In genomic region chr11:62457891-62458270, GRCm38 (mm10) we compare ENCODE assay signal across 8 mouse cellular contexts. TPM values are rescaled to one million over a fixed set of nuclear protein-coding genes. Genes with fewer than 3 reads are reported as not detected.
DNase-seq lines count a peak whose midpoint lies in the region; ATAC-seq and TF ChIP-seq lines count a peak whose summit lies in the region.

No protein-coding gene starts in this region.

- H3K4me3 ChIP-seq in heart, embryonic 14.5 days (ENCODE audit: control insufficient read depth in 1 of 2, insufficient read depth in 1 of 2, low read depth in 1 of 2, low read length in 2 of 2): peak overlapping the region; percentile 96 to 98
- peak overlapping the region; percentile 89 to 90 for H3K4me3 ChIP-seq in MEL (ENCODE audit: control insufficient read depth in 1 of 2, insufficient read depth in 1 of 2, low read depth in 2 of 2, low read length in 2 of 2)
- peak overlapping the region; percentile 83 for H3K4me3 ChIP-seq in forebrain, embryonic 15.5 days
- peak overlapping the region; percentile 93 for H3K4me3 ChIP-seq in liver, embryonic 13.5 days (replicated peaks)

- peaks cover 0 to 14% of the 10 kb centered on the region in 2 experiments; a peak in 2 of 4 replicates for H3K4me1 ChIP-seq in heart, embryonic 14.5 days (ENCODE audit: control insufficient read depth in 2 of 2, insufficient read depth in 2 of 2, low read length in 2 of 2)
- H3K4me1 ChIP-seq in MEL (ENCODE audit: control insufficient read depth in 1 of 2, insufficient read depth in 2 of 2, low read length in 2 of 2): peaks cover 15 to 16% of the 10 kb centered on the region in 2 experiments
- peaks cover 23% of the 10 kb centered on the region for H3K4me1 ChIP-seq in forebrain, embryonic 15.5 days
- H3K4me1 ChIP-seq in liver, embryonic 13.5 days (replicated peaks): peaks cover 36% of the 10 kb centered on the region

- H3K36me3 ChIP-seq in heart, embryonic 14.5 days (ENCODE audit: control insufficient read depth, insufficient read depth, low read length): no peaks in the 10 kb centered on the region
- H3K36me3 ChIP-seq in MEL (ENCODE audit: control insufficient read depth in 1 of 2, insufficient read depth in 2 of 2, low read length in 2 of 2): peaks cover 3 to 27% of the 10 kb centered on the region in 2 experiments
- H3K36me3 ChIP-seq in forebrain, embryonic 15.5 days: no peaks in the 10 kb centered on the region
- H3K36me3 ChIP-seq in liver, embryonic 13.5 days: peaks cover 7% of the 10 kb centered on the region; the same call in 1 of the 2 replicates

- H3K27me3 ChIP-seq in heart, embryonic 14.5 days (ENCODE audit: control insufficient read depth, insufficient read depth, low read length): no peaks in the 10 kb centered on the region
- no peaks in the 10 kb centered on the region for H3K27me3 ChIP-seq in MEL (ENCODE audit: control insufficient read depth in 1 of 2, insufficient read depth in 2 of 2, low read length in 2 of 2)
- no peaks in the 10 kb centered on the region for H3K27me3 ChIP-seq in forebrain, embryonic 15.5 days
- no peaks in the 10 kb centered on the region for H3K27me3 ChIP-seq in liver, embryonic 13.5 days

- H3K9ac ChIP-seq in heart, embryonic 14.5 days (ENCODE audit: low read length): peak overlapping the region; percentile 99
- H3K9ac ChIP-seq in MEL (ENCODE audit: control insufficient read depth, low read depth, low read length, poor library complexity, severe bottlenecking): peak overlapping the region; percentile 98
- H3K9ac ChIP-seq in forebrain, embryonic 15.5 days (replicated peaks): peak overlapping the region; percentile 97
- peak overlapping the region; percentile 99 for H3K9ac ChIP-seq in liver, embryonic 13.5 days

- peaks cover 55% of the 10 kb centered on the region for H3K79me2 ChIP-seq in MEL (ENCODE audit: control insufficient read depth, insufficient read depth, low read length, poor library complexity)

- WGBS in heart, embryonic 14.5 days: under 1% methylated on average over 18 of the region's 18 CpGs
- WGBS in forebrain, embryonic 15.5 days: 0% methylated on average over 18 of the region's 18 CpGs
- under 1% methylated on average over 18 of the region's 18 CpGs for WGBS in liver, embryonic 13.5 days (ENCODE audit: insufficient replicate concordance)

- TF ChIP-seq RAD21 in MEL (IDR thresholded peaks at IDR 0.05; ENCODE audit: low read depth, low read length): no peak

- H3K9me3 ChIP-seq in heart, embryonic 14.5 days (ENCODE audit: control insufficient read depth, low read length): no peaks in the 10 kb centered on the region
- no peaks in the 10 kb centered on the region for H3K9me3 ChIP-seq in MEL (replicated peaks; ENCODE audit: insufficient read depth, low read length)
- H3K9me3 ChIP-seq in forebrain, embryonic 15.5 days: no peaks in the 10 kb centered on the region
- H3K9me3 ChIP-seq in liver, embryonic 13.5 days (replicated peaks): no peaks in the 10 kb centered on the region

- intact Hi-C loops in heart, postnatal 36 days (cut with DNase I): loop anchor here (1.0 to 5.0 kb wide), 3 partner anchors 39 to 92 kb away; partner anchors contain the start of gene Cenpv
- intact Hi-C loops in left cerebral cortex, postnatal 36 days (cut with DNase I): loop anchor here (2.0 to 5.0 kb wide), 2 partner anchors 79 to 93 kb away; partner anchors contain the start of genes Cenpv and Ubb

- TF ChIP-seq EP300 in MEL (IDR thresholded peaks at IDR 0.05; ENCODE audit: low read depth in 1 of 2, low read length in 2 of 2): peak in 1 of 2 experiments; percentile 33; a peak in 1 of 4 replicates

- no peak for TF ChIP-seq CTCF in MEL (IDR thresholded peaks at IDR 0.05 in 2 of 3, conservative IDR thresholded peaks at IDR 0.05 in 1 of 3; ENCODE audit: control insufficient read depth in 1 of 3, insufficient read depth in 1 of 3, low read depth in 2 of 3, low read length in 3 of 3, poor library complexity in 1 of 3, severe bottlenecking in 1 of 3)

- H3K4me2 ChIP-seq in heart, embryonic 14.5 days (ENCODE audit: low read length): peak overlapping the region; percentile 93
- peak overlapping the region; percentile 89 for H3K4me2 ChIP-seq in forebrain, embryonic 15.5 days (replicated peaks)
- H3K4me2 ChIP-seq in liver, embryonic 13.5 days: peak overlapping the region; percentile 95

- no peak for ATAC-seq in heart, embryonic 14.5 days (ENCODE audit: insufficient number of reproducible peaks, insufficient read depth, low FRiP score, low read depth)
- ATAC-seq in forebrain, embryonic 15.5 days (replicated peaks): peak; percentile 2; the same call in 1 of the 2 replicates
- no peak for ATAC-seq in liver, embryonic 13.5 days (ENCODE audit: low read depth)

- peak overlapping the region; percentile 98 to 100 for H3K27ac ChIP-seq in heart, embryonic 14.5 days (replicated peaks in 1 of 2; ENCODE audit: control insufficient read depth in 1 of 2, insufficient read depth in 1 of 2, low read depth in 2 of 2, low read length in 2 of 2)
- peak overlapping the region; percentile 97 for H3K27ac ChIP-seq in MEL (ENCODE audit: control insufficient read depth, low read depth, low read length)
- peak overlapping the region; percentile 98 for H3K27ac ChIP-seq in forebrain, embryonic 15.5 days (replicated peaks)
- H3K27ac ChIP-seq in liver, embryonic 13.5 days: peak overlapping the region; percentile 96

- no peak for TF ChIP-seq POLR2A in MEL (IDR thresholded peaks at IDR 0.05; ENCODE audit: control insufficient read depth in 1 of 2, insufficient read depth in 1 of 2, low read depth in 1 of 2, low read length in 2 of 2, poor library complexity in 1 of 2)

- no peak for DNase-seq in heart, postnatal 36 days
- no peak for DNase-seq in MEL (ENCODE audit: low read depth, low spot score)
- no peak for DNase-seq in liver, embryonic 13.5 days
- DNase-seq in left cerebral cortex, postnatal 36 days (ENCODE audit: low spot score in 2 of 2): no peak
- DNase-seq in right cerebral cortex, postnatal 4 days: no peak
- DNase-seq in cerebellum, adult 18-20 months: no peak

TF ChIP-seq in MEL, 35 proteins besides CTCF, POLR2A, EP300 and RAD21 (continues in another document):
- peak; percentile 26; the same call in 1 of the 2 replicates for TF ChIP-seq UBTF (IDR thresholded peaks at IDR 0.05; ENCODE audit: borderline replicate concordance, insufficient read depth, low read depth, low read length)
- TF ChIP-seq HCFC1 (IDR thresholded peaks at IDR 0.05; ENCODE audit: low read depth, low read length): no peak
- no peak for TF ChIP-seq USF2 (IDR thresholded peaks at IDR 0.05; ENCODE audit: borderline replicate concordance in 1 of 2, insufficient read depth in 1 of 2, low read depth in 1 of 2, low read length in 2 of 2)
- TF ChIP-seq MAZ (IDR thresholded peaks at IDR 0.05; ENCODE audit: low read depth, low read length): 0 out of 2 replicates have a peak, but pooled peaks have one; percentile 1
- no peak for TF ChIP-seq MYC (IDR thresholded peaks at IDR 0.05; ENCODE audit: low read depth, low read length)
- no peak; the same call in 1 of the 2 replicates for TF ChIP-seq KAT2A (conservative IDR thresholded peaks at IDR 0.05; ENCODE audit: low read depth, low read length)
- TF ChIP-seq CHD1 (IDR thresholded peaks at IDR 0.05; ENCODE audit: low read depth, low read length): peak; percentile 74
- no peak for TF ChIP-seq MYB (IDR thresholded peaks at IDR 0.05; ENCODE audit: low read depth, low read length)
- TF ChIP-seq CHD2 (IDR thresholded peaks at IDR 0.05; ENCODE audit: low read length): no peak
- no peak for TF ChIP-seq TCF12 (IDR thresholded peaks at IDR 0.05; ENCODE audit: low read depth, low read length)
- peak; percentile 46; the same call in 1 of the 2 replicates for TF ChIP-seq RCOR1 (IDR thresholded peaks at IDR 0.05; ENCODE audit: low read depth, low read length)
- 0 out of 2 replicates have a peak, but pooled peaks have one; percentile 5 for TF ChIP-seq JUND (IDR thresholded peaks at IDR 0.05; ENCODE audit: low read depth, low read length)
- TF ChIP-seq ZNF384 (IDR thresholded peaks at IDR 0.05; ENCODE audit: low read depth, low read length): no peak
- no peak for TF ChIP-seq ZC3H11A (IDR thresholded peaks at IDR 0.05; ENCODE audit: low read depth, low read length)
- TF ChIP-seq BHLHE40 (IDR thresholded peaks at IDR 0.05; ENCODE audit: borderline replicate concordance, low read depth, low read length): no peak; the same call in 1 of the 2 replicates
- TF ChIP-seq POLR2AphosphoS2 (IDR thresholded peaks at IDR 0.05; ENCODE audit: low read length): no peak; the same call in 1 of the 2 replicates
- TF ChIP-seq MAX (IDR thresholded peaks at IDR 0.05; ENCODE audit: low read length): no peak; the same call in 1 of the 2 replicates
- no peak for TF ChIP-seq ELF1 (IDR thresholded peaks at IDR 0.05; ENCODE audit: low read depth, low read length)
- TF ChIP-seq SMC3 (IDR thresholded peaks at IDR 0.05; ENCODE audit: low read depth, low read length): no peak
- TF ChIP-seq MEF2A (IDR thresholded peaks at IDR 0.05; ENCODE audit: extremely low read depth, insufficient replicate concordance, low read depth, low read length, poor library complexity, severe bottlenecking): peak; percentile 78; the same call in 1 of the 2 replicates
- no peak for TF ChIP-seq TAL1 (IDR thresholded peaks at IDR 0.05; ENCODE audit: low read length)
- peak; percentile 54; the same call in 1 of the 2 replicates for TF ChIP-seq MXI1 (IDR thresholded peaks at IDR 0.05; ENCODE audit: low read depth, low read length)

RNA-seq across cellular contexts. Expression of gene Pigl, which starts 0.4 kb away (rescaled TPM):
- 7.4 and 8.3 TPM in 2 replicates for polyA plus RNA-seq in heart, embryonic 14.5 days (2014; fragmentation: Nextera tagmentation; extraction: Ambion mirVana)
- 1 to 10 TPM; 2.9 to 3.3 TPM for total RNA-seq in heart, postnatal 36 days (2021)
- 1.6 and 2.0 TPM in 2 replicates for total RNA-seq in MEL (2012; rRNA removed)
- 1 to 10 TPM in 1 of 2 experiments, not detected in 1; 4.1 TPM for polyA plus RNA-seq in MEL (2012; ENCODE audit: insufficient read depth in 1 of 2, insufficient read length in 2 of 2, low read depth in 1 of 2, low replicate concordance in 2 of 2, missing spikeins in 1 of 2)
- 5.4 and 5.5 TPM in 2 replicates for polyA plus RNA-seq in forebrain, embryonic 15.5 days (2015; fragmentation: Nextera tagmentation; extraction: Ambion mirVana)
- polyA plus RNA-seq in liver, embryonic 13.5 days (2015; fragmentation: Nextera tagmentation; extraction: Ambion mirVana): 5.4 and 6.2 TPM in 2 replicates
- 1 to 10 TPM; 5.5 to 6.4 TPM for total RNA-seq in left cerebral cortex, postnatal 36 days (2021)

RNA-seq across cellular contexts. Expression of gene Ncor1, which starts 0.5 kb away (rescaled TPM):
- polyA plus RNA-seq in heart, embryonic 14.5 days (2014; fragmentation: Nextera tagmentation; extraction: Ambion mirVana): 141 and 150 TPM in 2 replicates
- 100 to 1,000 TPM; 119 to 134 TPM for total RNA-seq in heart, postnatal 36 days (2021)
- 71.8 and 90.7 TPM in 2 replicates for total RNA-seq in MEL (2012; rRNA removed)
- 100 to 1,000 TPM; 188 to 250 TPM for polyA plus RNA-seq in MEL (2012; ENCODE audit: insufficient read depth in 1 of 2, insufficient read length in 2 of 2, low read depth in 1 of 2, low replicate concordance in 2 of 2, missing spikeins in 1 of 2)
- 212 and 213 TPM in 2 replicates for polyA plus RNA-seq in forebrain, embryonic 15.5 days (2015; fragmentation: Nextera tagmentation; extraction: Ambion mirVana)
- polyA plus RNA-seq in liver, embryonic 13.5 days (2015; fragmentation: Nextera tagmentation; extraction: Ambion mirVana): 76.6 and 79.2 TPM in 2 replicates
- total RNA-seq in left cerebral cortex, postnatal 36 days (2021): 100 to 1,000 TPM; 237 to 292 TPM
